Mouse (Mus musculus) embryonic fibroblast, embryonic 13.5 days (primary cell): ENCODE measurements around the gene Alpk3.
A peak's percentile ranks its signal among the peaks of the same experiment; 100 is the strongest.

Source experiments
- CTCF ChIP-seq: IDR thresholded peaks from 2 replicates; pipeline ENCODE4 v1.5.1; 2011; ENCODE audit warnings: mild to moderate bottlenecking, control low read depth, low read length, moderate library complexity, borderline replicate concordance; ENCODE audit not compliant: insufficient read depth
- POLR2A ChIP-seq: IDR thresholded peaks from 2 replicates; pipeline ENCODE4 v1.6.1; 2011; ENCODE audit warnings: low read depth, mild to moderate bottlenecking, control low read depth, low read length, moderate library complexity

DNA sequence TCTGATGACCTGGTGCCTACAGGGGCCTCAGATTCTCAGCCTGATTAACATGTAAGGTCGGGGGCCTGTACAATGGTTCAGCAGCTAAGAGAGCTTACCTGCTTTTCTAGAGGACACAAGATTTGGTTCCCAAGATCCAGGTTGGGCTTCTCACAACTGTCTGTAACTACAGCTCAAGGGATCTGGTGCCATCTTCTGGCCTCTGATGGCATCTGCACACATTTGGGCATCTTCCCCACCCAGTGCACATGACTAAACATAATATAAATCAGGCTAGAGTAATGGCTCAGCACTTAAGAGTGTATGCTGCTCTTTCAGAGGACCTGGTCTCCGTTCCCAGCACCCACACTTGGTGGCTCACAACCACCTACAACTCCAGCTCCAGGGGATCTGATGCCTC lies 3.5 kb downstream of the Alpk3 start:
- TF ChIP-seq POLR2A = no peak
- TF ChIP-seq CTCF = peak; percentile 40; the same call in 1 of the 2 replicates
